Mouse (Mus musculus): ENCODE data around the gene Cep57l1. TPM values are rescaled to one million over a fixed set of nuclear protein-coding genes. Genes with fewer than 3 reads are reported as not detected.
"Not testable (repeated sequence)": the region's sequence is repeated elsewhere in the genome, so short reads cannot be mapped to it uniquely, and the experiment has no call there.

Cep57l1 gene
- total RNA-seq, 2 experiments from 2014 or later: 8.5 to 8.6 TPM

DNA sequence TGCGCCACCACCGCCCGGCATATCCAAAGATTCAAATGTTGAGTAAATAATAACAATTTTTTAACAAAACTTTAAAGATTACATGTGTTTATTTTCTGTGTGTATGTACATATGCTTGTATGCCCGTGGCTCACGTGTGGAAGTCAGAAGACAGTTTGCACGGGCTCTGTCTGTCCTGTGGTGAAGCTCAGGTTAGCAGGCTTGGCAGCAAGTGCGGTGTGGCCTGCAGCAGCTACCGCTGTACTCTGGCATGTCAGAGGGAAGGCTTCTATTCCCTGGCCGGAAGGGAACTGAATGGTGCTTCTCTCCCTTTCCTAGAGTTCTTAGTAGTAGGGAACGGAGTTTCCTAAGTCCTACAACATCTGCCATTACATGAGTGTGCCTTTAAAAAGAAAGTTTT lies 15.4 kb upstream of the Cep57l1 start:
- no peak for DNase-seq (ENCODE audit: low spot score in 2 of 2)
- TF ChIP-seq CTCF (conservative IDR thresholded peaks at IDR 0.05): no peak
- H3K4me3 ChIP-seq: no peak overlapping the region
- no peak overlapping the region for H3K27ac ChIP-seq

DNA sequence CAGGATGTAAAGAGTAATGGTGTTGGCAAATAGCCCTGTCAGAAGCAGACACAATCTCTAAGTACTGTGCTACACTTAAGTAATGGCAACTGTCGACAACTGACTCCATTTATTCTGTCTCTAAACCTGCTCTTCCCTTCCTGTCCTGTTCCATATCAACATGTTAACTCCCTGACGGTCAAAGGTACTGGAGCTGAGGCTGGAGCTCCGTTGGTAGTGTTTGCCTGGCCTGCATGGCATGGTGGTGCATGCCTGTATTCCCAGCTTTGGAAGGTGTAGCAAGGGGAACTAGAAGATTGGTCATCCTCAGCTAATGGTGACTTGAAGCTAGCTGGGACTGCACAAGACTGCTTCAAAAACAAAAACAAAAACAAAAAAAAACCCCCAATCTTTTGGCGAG lies 14.2 kb upstream of the Cep57l1 start:
- no peak for DNase-seq (ENCODE audit: low spot score in 2 of 2)
- Histone ChIP-seq H3K4me3 (no peak overlapping the region), H3K27ac (no peak overlapping the region)
- no peak for TF ChIP-seq CTCF (conservative IDR thresholded peaks at IDR 0.05)

DNA sequence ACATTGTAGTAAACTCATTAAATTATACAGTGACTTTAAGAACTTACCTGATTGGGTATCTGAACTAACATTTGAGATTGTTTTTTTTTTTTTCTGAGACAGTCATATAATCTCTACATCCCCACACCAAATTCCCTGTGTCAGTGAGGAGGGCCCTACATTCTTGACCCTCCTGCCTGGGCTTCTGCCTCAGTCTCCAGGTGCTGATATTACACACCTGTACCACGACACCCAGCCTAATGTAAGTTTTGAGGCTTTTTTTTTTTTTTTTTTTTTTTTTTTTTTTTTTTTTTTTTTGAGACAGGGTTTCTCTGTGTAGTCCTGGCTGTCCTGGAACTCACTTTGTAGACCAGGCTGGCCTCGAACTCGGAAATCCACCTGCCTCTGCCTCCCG lies 13.6 kb upstream of the Cep57l1 start:
- not testable (repeated sequence) for H3K4me3 ChIP-seq; DNase-seq (ENCODE audit: low spot score in 2 of 2)
- H3K27ac ChIP-seq: 0 out of 2 replicates have a peak overlapping the region, but pooled peaks have one; percentile 24

DNA sequence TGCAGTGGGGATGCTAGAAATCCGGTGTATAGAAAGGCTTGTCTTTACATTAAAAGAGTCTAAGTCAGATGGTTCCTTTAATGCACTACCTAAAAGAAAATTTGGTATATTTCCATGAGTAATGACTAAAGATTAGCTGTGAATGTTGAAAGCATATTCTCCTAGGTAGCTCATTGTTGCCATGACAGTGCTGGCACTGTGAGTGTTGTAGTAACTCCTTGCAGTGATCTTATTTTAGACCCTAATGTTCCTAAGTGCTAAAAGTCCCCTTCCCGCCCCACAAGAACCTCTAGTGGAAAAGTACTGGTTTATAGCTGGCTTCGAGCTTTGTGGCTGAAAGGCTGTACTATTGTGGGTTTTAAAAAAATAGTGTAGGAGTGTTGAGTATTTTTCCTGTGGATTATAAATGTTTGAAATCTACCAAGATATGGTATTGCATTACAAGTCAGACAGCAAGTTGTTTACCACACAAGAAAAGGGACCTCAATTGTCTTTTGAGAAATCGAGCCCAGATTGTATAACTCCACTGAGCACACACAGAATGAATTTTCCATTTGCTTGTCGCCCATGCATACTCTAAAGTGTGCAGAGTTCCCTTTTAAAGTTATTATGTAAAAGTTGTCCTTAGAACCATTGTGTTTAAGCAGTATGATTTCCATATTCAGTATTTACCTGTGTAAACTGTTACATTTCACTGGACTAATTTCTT lies 13.1 kb upstream of the Cep57l1 start:
- DNase-seq (ENCODE audit: low spot score in 2 of 2): no peak

GRCm38 (mm10) chr10:41821171-41821570 lies 11.5 kb upstream of the Cep57l1 start:
- no peak for TF ChIP-seq CTCF (conservative IDR thresholded peaks at IDR 0.05)
- Histone ChIP-seq H3K4me3 (no peak overlapping the region), H3K27ac (no peak overlapping the region)
- no peak for DNase-seq (ENCODE audit: low spot score in 2 of 2)

More for the DNA sequence above, 13.1 kb upstream of the Cep57l1 start:
- Histone ChIP-seq H3K4me3 (no peak overlapping the region), H3K27ac (peak overlapping the region; percentile 24; the same call in 1 of the 2 replicates)
- TF ChIP-seq CTCF (conservative IDR thresholded peaks at IDR 0.05): no peak

GRCm38 (mm10) chr10:41820401-41820800 lies 10.7 kb upstream of the Cep57l1 start:
- no peak for DNase-seq (ENCODE audit: low spot score in 2 of 2)
- no peak overlapping the region for H3K27ac ChIP-seq
- TF ChIP-seq CTCF (conservative IDR thresholded peaks at IDR 0.05): no peak
- H3K4me3 ChIP-seq: no peak overlapping the region

DNA sequence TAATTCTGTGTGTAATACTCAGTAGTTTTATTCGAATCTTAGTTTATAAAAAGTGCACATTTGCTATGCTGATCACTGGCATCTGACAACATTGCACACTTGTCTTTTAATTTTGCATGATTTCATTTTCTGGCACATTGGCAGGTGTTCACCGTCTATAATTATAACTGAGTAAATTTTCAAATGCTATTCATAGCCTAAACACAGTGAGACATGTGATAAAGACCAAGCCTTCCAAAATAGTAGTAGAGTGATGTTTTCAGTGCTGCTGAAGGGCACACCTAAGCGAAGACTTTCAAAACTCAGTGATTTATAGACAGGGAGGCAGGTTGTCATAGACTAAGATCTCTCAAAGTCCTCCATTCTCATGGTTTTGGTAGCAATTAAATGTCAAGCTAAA lies 9.6 kb upstream of the Cep57l1 start:
- TF ChIP-seq CTCF (conservative IDR thresholded peaks at IDR 0.05): no peak
- Histone ChIP-seq H3K27ac (no peak overlapping the region), H3K4me3 (no peak overlapping the region)
- DNase-seq (ENCODE audit: low spot score in 2 of 2): no peak

DNA sequence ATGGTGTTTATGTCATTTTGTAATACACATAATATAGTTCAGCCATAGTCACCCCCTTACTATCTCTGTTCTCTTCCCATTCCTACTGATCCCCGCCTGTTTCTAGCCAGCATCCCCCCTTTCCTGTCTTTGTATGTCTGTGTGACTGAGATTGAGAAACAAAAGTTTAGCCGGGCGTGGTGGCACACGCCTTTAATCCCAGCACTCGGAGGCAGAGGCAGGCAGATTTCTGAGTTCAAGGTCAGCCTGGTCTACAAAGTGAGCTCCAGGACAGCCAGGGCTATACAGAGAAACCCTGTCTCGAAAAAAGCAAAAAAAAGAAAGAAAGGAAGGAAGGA lies 9.0 kb upstream of the Cep57l1 start:
- not testable (repeated sequence) for DNase-seq (ENCODE audit: low spot score in 2 of 2); H3K27ac ChIP-seq; H3K4me3 ChIP-seq

- TF ChIP-seq CTCF (conservative IDR thresholded peaks at IDR 0.05): no peak
- DNase-seq (ENCODE audit: low spot score in 2 of 2): no peak
- no peak overlapping the region for H3K4me3 ChIP-seq
- no peak overlapping the region for H3K27ac ChIP-seq
These were observed 8.5 kb upstream of the Cep57l1 start for GRCm38 (mm10) chr10:41818036-41818732.

- no peak for DNase-seq (ENCODE audit: low spot score in 2 of 2)
- Histone ChIP-seq H3K4me3 (no peak overlapping the region), H3K27ac (no peak overlapping the region)
- no peak for TF ChIP-seq CTCF (conservative IDR thresholded peaks at IDR 0.05)
These were observed 6.8 kb upstream of the Cep57l1 start for GRCm38 (mm10) chr10:41816516-41816915.

- no peak for TF ChIP-seq CTCF (conservative IDR thresholded peaks at IDR 0.05)
- Histone ChIP-seq H3K4me3 (no peak overlapping the region), H3K27ac (no peak overlapping the region)
- DNase-seq (ENCODE audit: low spot score in 2 of 2): no peak
These were observed 4.7 kb upstream of the Cep57l1 start for GRCm38 (mm10) chr10:41814305-41814853.

DNA sequence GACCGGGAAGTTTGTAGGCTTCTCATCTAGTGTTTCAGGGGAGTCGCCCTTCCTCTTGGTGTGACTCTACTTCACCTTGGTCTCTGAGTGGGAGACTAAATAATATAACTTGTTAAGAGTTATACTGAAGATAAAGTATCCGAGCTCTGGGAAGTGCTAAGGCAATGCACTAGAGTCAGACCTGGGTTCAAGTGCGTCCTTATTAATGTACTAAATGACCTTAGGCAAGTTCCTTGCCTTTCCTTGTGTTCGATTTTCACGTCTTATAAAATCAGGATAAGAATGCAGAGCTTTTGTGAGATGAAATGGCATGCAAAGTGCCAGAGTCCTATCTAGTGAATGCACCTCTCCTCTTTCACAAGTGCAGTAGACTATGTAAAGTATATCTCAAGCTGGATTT lies 2.9 kb upstream of the Cep57l1 start:
- TF ChIP-seq CTCF (conservative IDR thresholded peaks at IDR 0.05): no peak
- DNase-seq (ENCODE audit: low spot score in 2 of 2): no peak
- Histone ChIP-seq H3K4me3 (peak overlapping the region; percentile 91), H3K27ac (no peak overlapping the region)

GRCm38 (mm10) chr10:41810564-41811455 lies 1.1 kb upstream of the Cep57l1 start:
- Histone ChIP-seq H3K27ac (peak overlapping the region; percentile 98), H3K4me3 (peak overlapping the region; percentile 91)
- 0 out of 2 replicates have a peak, but pooled peaks have one; percentile 10 for TF ChIP-seq CTCF (conservative IDR thresholded peaks at IDR 0.05)
- DNase-seq (ENCODE audit: low spot score in 2 of 2): no peak

Data from layer of hippocampus, adult 2 months (tissue).